Mouse (Mus musculus): ENCODE measurements around the gene Mon1a.

The Mon1a gene

GRCm38 (mm10) chr9:107908410-107909158 lies 20.6 kb downstream of the Mon1a start:
- WGBS: 40% methylated on average over 18 of the region's 18 CpGs

GRCm38 (mm10) chr9:107910025-107910769 lies 22.2 kb downstream of the Mon1a start:
- WGBS: 81% methylated on average over 15 of the region's 15 CpGs

GRCm38 (mm10) chr9:107914764-107915420 lies 26.9 kb downstream of the Mon1a start:
- 82% methylated on average over 16 of the region's 16 CpGs for WGBS

- WGBS: 31% methylated on average over 13 of the region's 13 CpGs
Observed at GRCm38 (mm10) chr9:107917895-107918608, 30.1 kb downstream of the Mon1a start.

- WGBS: 60% methylated on average over 6 of the region's 6 CpGs
Observed at GRCm38 (mm10) chr9:107918884-107919283, 30.9 kb downstream of the Mon1a start.

- 86% methylated on average over 5 of the region's 5 CpGs for WGBS
Observed at GRCm38 (mm10) chr9:107919441-107919840, 31.5 kb downstream of the Mon1a start.

- 59% methylated on average over 7 of the region's 7 CpGs for WGBS
Observed at GRCm38 (mm10) chr9:107923021-107923420, 35.1 kb downstream of the Mon1a start.

- 50% methylated on average over 6 of the region's 6 CpGs for WGBS
Observed at GRCm38 (mm10) chr9:107923956-107924355, 36.0 kb downstream of the Mon1a start.

- WGBS: 13% methylated on average over 3 of the region's 3 CpGs
Observed at GRCm38 (mm10) chr9:107925251-107925650, 37.3 kb downstream of the Mon1a start.

GRCm38 (mm10) chr9:107926920-107927420 lies 39.0 kb downstream of the Mon1a start:
- WGBS: 35% methylated on average over 9 of the region's 9 CpGs

- 39% methylated on average over 5 of the region's 5 CpGs for WGBS
Observed at GRCm38 (mm10) chr9:107927749-107928148, 39.8 kb downstream of the Mon1a start.

GRCm38 (mm10) chr9:107928169-107928568 lies 40.2 kb downstream of the Mon1a start, which contains the start of gene Actl11:
Gene Actl11, plus strand, starts transcription at chr9:107928469.
- WGBS: 86% methylated on average over 3 of the region's 3 CpGs

GRCm38 (mm10) chr9:107932221-107932620 lies 44.3 kb downstream of the Mon1a start:
- 53% methylated on average over 4 of the region's 4 CpGs for WGBS

- WGBS: 40% methylated on average over 11 of the region's 11 CpGs
Observed at GRCm38 (mm10) chr9:107934146-107934545, 46.2 kb downstream of the Mon1a start.

GRCm38 (mm10) chr9:107935374-107935773 lies 47.4 kb downstream of the Mon1a start, which contains the start of gene Camkv:
Gene Camkv, plus strand, starts transcription at chr9:107935674.
- 10% methylated on average over 3 of the region's 3 CpGs for WGBS

GRCm38 (mm10) chr9:107935790-107936214 lies 47.9 kb downstream of the Mon1a start:
- WGBS: 2% methylated on average over 41 of the region's 41 CpGs

GRCm38 (mm10) chr9:107936215-107936822 lies 48.4 kb downstream of the Mon1a start:
- 4% methylated on average over 29 of the region's 29 CpGs for WGBS

GRCm38 (mm10) chr9:107936831-107937230 lies 48.9 kb downstream of the Mon1a start:
- WGBS: 19% methylated on average over 3 of the region's 3 CpGs

- whole genome bisulfite sequencing: 66% methylated on average over 31 of the region's 31 CpGs
Observed at GRCm38 (mm10) chr9:107947241-107948194, 59.6 kb downstream of the Mon1a start.
